Mouse (Mus musculus) stomach, embryonic 16.5 days (tissue): ENCODE measurements around the gene Olfr1415. TPM values are rescaled to one million over a fixed set of nuclear protein-coding genes. Genes with fewer than 3 reads are reported as not detected.
"Not testable (repeated sequence)": the region's sequence is repeated elsewhere in the genome, so short reads cannot be mapped to it uniquely, and the experiment has no call there.

ENCODE experiments used
- ATAC-seq: fragments of 200-750 bp; cut with Nextera tagmentation; 2 replicates; pipeline ENCODE4 v1.8.0; 2017; ENCODE audit warnings: moderate number of reproducible peaks, moderate TSS enrichment; ENCODE audit not compliant: insufficient read depth, low FRiP score
- H3K27ac ChIP-seq: fragments of 300-500 bp; sonication (generic); 2 replicates; pipeline ENCODE4 v1.5.1; 2014; ENCODE audit warnings: low read length
- H3K27me3 ChIP-seq: fragments of 300-500 bp; sonication (generic); 2 replicates; pipeline ENCODE4 v1.6.1; 2014; ENCODE audit warnings: low read length, control low read depth, mixed read lengths; ENCODE audit not compliant: control insufficient read depth, insufficient read depth
- H3K36me3 ChIP-seq: fragments of 300-500 bp; sonication (generic); 2 replicates; pipeline ENCODE4 v1.6.1; 2014; ENCODE audit warnings: low read length; ENCODE audit not compliant: control insufficient read depth, insufficient read depth
- H3K4me1 ChIP-seq: fragments of 300-500 bp; sonication (generic); 2 replicates; pipeline ENCODE4 v1.6.1; 2014; ENCODE audit warnings: low read length, control low read depth, mixed read lengths; ENCODE audit not compliant: control insufficient read depth, insufficient read depth
- H3K4me2 ChIP-seq: fragments of 300-500 bp; sonication (generic); 2 replicates; pipeline ENCODE4 v1.6.1; 2014; ENCODE audit warnings: low read depth, low read length, mixed read lengths
- H3K4me3 ChIP-seq: fragments of 300-500 bp; sonication (generic); replicated peaks from 2 replicates; pipeline ENCODE4 v1.5.1; 2014; ENCODE audit warnings: mild to moderate bottlenecking, low read length
- H3K9ac ChIP-seq: fragments of 300-500 bp; sonication (generic); 2 replicates; pipeline ENCODE4 v1.6.1; 2014; ENCODE audit warnings: low read length
- H3K9me3 ChIP-seq: fragments of 300-500 bp; sonication (generic); replicated peaks from 2 replicates; pipeline ENCODE4 v1.6.1; 2016; ENCODE audit warnings: low read length, control low read depth; ENCODE audit not compliant: control insufficient read depth
- WGBS: fragments of 180-500 bp; shearing (Covaris S2); extraction: QIAGEN DNeasy Blood & Tissue Kit; methylation state at CpG from one replicate; pipeline ENCODE4 v1.1.7; 2014; 5-methylcytosine and 5-hydroxymethylcytosine counted together
- polyA plus RNA-seq: library from polyadenylated mRNA; unstranded; fragments of >200 nt; fragmentation: Nextera tagmentation; extraction: Ambion mirVana; gene quantifications from 2 replicates; pipeline ENCODE4 v1.2.1, GENCODE M21; 2015

Gene Olfr1415
- not detected in 2 replicates for polyA plus RNA-seq

DNA sequence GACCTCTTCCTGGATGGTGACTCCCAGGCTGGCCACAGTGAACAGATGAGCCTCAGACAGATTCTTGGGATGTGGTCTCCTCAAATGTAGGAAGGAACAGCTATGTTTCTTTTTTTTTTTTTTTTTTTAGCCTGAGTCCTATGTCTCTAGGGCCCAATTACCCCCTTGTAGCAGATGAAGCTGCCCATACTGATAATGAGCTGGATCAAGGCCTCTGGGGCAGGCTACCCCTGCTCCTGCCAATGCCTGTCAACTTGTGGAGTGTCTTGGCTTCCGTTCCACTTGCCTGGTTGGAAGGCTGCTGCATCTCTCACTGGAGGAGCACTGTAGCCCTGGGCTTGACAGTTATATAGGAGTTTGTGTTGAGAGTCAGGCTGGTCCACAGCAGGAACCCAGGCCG is at the start of gene Olfr1415:
Olfr1415 (minus strand) TSS at position 101 of the 400 bp plus-strand sequence.
- Histone ChIP-seq H3K36me3 (no peaks in the 10 kb centered on the region), H3K4me1 (no peaks in the 10 kb centered on the region), H3K9me3 (no peaks in the 10 kb centered on the region), H3K9ac (no peak within 1 kb of the TSS), H3K27ac (no peak within 1 kb of the TSS), H3K27me3 (no peaks in the 10 kb centered on the region), H3K4me2 (no peak within 1 kb of the TSS), H3K4me3 (no peak within 1 kb of the TSS)
- WGBS = 78% methylated on average over 2 of the region's 2 CpGs
- ATAC-seq = no peak

GRCm38 (mm10) chr1:92539071-92539470 is 43.2 kb upstream of the Olfr1415 start:
- no peak overlapping the region for H3K27ac ChIP-seq
- 35% methylated on average over 2 of the region's 2 CpGs for WGBS

DNA sequence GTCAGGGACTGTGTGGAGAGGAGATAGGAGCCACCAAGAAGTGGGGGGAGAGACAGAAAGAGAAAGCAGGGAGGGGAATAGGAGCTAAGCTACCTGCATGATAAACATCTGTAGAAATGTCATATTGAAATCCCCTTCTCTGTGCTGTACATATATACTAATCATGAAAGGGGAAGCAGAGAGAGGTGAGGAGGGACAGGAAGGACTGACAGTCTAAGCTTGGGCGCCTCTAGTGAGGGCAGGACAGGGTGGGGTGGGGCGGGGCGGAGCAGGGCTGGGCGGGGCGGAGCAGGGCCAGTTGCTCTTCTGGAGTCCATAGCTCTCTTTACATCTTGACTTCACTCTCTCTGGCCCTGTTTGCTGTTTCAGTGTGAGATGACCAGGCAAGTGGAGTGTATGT is 41.1 kb upstream of the Olfr1415 start:
- Histone ChIP-seq H3K27ac (no peak overlapping the region), H3K27me3 (no peaks in the 10 kb centered on the region), H3K4me3 (no peak overlapping the region), H3K4me2 (no peak overlapping the region), H3K9ac (no peak overlapping the region), H3K9me3 (no peaks in the 10 kb centered on the region), H3K4me1 (no peaks in the 10 kb centered on the region), H3K36me3 (no peaks in the 10 kb centered on the region)
- 38% methylated on average over 5 of the region's 5 CpGs for WGBS
- ATAC-seq = no peak

More at GRCm38 (mm10) chr1:92539071-92539470, 43.2 kb upstream of the Olfr1415 start:
- H3K9me3 ChIP-seq = no peaks in the 10 kb centered on the region
- no peaks in the 10 kb centered on the region for H3K27me3 ChIP-seq
- H3K4me3 ChIP-seq = no peak overlapping the region
- H3K9ac ChIP-seq = no peak overlapping the region
- no peaks in the 10 kb centered on the region for H3K4me1 ChIP-seq
- ATAC-seq = no peak
- H3K36me3 ChIP-seq = no peaks in the 10 kb centered on the region
- no peak overlapping the region for H3K4me2 ChIP-seq

GRCm38 (mm10) chr1:92523764-92524163 is 27.9 kb upstream of the Olfr1415 start:
- H3K4me2 ChIP-seq = no peak overlapping the region
- H3K4me1 ChIP-seq = no peaks in the 10 kb centered on the region
- WGBS = 80% methylated on average over 3 of the region's 3 CpGs
- no peak overlapping the region for H3K4me3 ChIP-seq
- H3K9me3 ChIP-seq = no peaks in the 10 kb centered on the region
- no peak for ATAC-seq
- no peak overlapping the region for H3K27ac ChIP-seq
- H3K9ac ChIP-seq = no peak overlapping the region
- no peaks in the 10 kb centered on the region for H3K27me3 ChIP-seq
- H3K36me3 ChIP-seq = no peaks in the 10 kb centered on the region

DNA sequence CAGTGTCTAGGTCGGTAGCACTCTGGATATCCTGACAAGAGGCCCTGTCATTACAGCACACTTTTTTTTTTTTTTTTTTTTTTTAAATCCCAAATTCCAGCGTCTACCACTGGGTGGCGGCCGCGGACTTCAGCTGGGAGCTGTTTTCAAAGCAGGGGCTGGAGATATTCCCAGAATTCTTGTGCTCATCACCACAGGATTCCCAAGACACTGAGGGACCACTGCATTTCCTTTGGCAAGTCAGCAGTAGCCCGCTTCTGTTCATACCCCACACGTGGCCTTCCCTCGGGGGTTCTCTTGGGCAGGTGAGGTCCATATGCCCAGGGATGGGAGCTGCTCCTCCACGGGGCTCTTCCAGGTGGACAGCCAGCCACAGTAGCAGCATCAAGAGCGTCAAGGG is 25.5 kb upstream of the Olfr1415 start:
- no peak for ATAC-seq
- H3K4me3 ChIP-seq = no peak overlapping the region
- no peaks in the 10 kb centered on the region for H3K27me3 ChIP-seq
- no peak overlapping the region for H3K9ac ChIP-seq
- H3K27ac ChIP-seq = no peak overlapping the region
- H3K36me3 ChIP-seq = no peaks in the 10 kb centered on the region
- no peak overlapping the region for H3K4me2 ChIP-seq
- no peaks in the 10 kb centered on the region for H3K9me3 ChIP-seq
- WGBS = 17% methylated on average over 10 of the region's 10 CpGs
- no peaks in the 10 kb centered on the region for H3K4me1 ChIP-seq

DNA sequence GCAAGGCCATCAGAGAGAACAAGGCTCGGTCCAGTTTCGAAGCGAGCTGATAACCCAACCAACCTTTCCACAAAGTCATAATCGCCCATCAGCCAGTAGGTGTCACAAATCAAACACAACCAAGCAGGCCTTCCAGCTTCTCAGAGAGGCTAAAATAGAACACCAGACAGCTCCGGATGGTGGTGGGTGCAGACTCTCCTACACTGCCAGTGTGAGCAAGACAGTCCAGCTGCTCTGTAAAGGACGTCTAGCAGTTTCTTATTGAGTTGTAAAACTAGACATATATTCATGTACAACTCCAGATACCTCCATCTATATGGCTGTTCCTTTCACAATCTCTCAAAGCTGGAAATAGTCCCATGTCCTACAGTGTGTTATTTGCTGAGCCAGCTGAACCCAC is 23.1 kb upstream of the Olfr1415 start:
- no peak overlapping the region for H3K9ac ChIP-seq
- H3K27ac ChIP-seq = no peak overlapping the region
- no peaks in the 10 kb centered on the region for H3K9me3 ChIP-seq
- no peak overlapping the region for H3K4me2 ChIP-seq
- H3K4me3 ChIP-seq = no peak overlapping the region
- no peaks in the 10 kb centered on the region for H3K4me1 ChIP-seq
- 82% methylated on average over 6 of the region's 6 CpGs for WGBS
- H3K27me3 ChIP-seq = no peaks in the 10 kb centered on the region
- H3K36me3 ChIP-seq = no peaks in the 10 kb centered on the region
- no peak for ATAC-seq

DNA sequence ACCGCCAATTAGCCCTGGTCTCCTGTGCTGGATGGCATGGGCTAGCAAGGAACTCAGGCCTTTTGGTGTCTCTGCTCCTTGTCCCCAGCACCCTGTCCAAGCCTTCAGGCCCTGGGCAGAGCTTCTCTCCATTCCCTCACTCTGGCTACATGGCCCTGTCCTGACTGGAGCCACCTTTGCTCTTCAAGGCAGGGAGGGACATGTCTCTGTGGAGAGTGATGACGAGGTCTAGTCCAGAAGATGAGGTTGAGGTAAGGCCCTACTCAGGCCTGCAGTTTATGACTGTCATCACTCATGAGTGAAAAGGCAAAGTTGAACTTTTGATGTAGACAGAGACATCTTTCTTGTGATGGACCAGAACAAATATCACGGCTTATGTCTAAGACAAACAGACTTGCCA is 22.7 kb upstream of the Olfr1415 start, which contains the start of gene Olfr1414:
Olfr1414 (minus strand) TSS at position 101 of the 400 bp plus-strand sequence.
- Histone ChIP-seq H3K4me3 (no peak within 1 kb of the TSS), H3K27ac (no peak within 1 kb of the TSS), H3K27me3 (no peaks in the 10 kb centered on the region), H3K36me3 (no peaks in the 10 kb centered on the region), H3K4me1 (no peaks in the 10 kb centered on the region), H3K9me3 (no peaks in the 10 kb centered on the region), H3K4me2 (no peak within 1 kb of the TSS), H3K9ac (no peak within 1 kb of the TSS)
- no peak for ATAC-seq
- WGBS = 78% methylated on average over 3 of the region's 3 CpGs

DNA sequence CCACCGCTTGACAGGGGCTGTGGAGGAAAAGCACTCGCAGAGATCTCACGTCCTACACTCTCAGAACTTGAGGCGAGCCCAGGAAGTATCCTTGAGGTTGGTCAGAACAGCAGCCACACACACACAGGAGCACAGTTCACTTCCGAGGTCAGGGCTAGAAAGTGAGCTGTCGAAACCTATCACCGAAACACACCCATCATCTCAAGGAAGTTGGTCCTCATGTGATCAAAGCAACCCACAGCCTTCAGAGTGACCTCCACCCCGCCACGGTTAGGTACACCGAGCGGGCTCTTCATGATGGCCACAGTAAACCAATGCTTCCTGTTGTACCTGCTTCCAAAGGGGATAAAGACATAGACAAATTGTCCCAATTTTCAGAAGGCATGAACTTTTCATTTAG is 19.5 kb upstream of the Olfr1415 start:
- no peak overlapping the region for H3K9ac ChIP-seq
- no peak overlapping the region for H3K4me3 ChIP-seq
- H3K27ac ChIP-seq = no peak overlapping the region
- no peaks in the 10 kb centered on the region for H3K4me1 ChIP-seq
- WGBS = 78% methylated on average over 11 of the region's 11 CpGs
- no peaks in the 10 kb centered on the region for H3K36me3 ChIP-seq
- no peaks in the 10 kb centered on the region for H3K9me3 ChIP-seq
- no peak overlapping the region for H3K4me2 ChIP-seq
- no peaks in the 10 kb centered on the region for H3K27me3 ChIP-seq
- no peak for ATAC-seq

DNA sequence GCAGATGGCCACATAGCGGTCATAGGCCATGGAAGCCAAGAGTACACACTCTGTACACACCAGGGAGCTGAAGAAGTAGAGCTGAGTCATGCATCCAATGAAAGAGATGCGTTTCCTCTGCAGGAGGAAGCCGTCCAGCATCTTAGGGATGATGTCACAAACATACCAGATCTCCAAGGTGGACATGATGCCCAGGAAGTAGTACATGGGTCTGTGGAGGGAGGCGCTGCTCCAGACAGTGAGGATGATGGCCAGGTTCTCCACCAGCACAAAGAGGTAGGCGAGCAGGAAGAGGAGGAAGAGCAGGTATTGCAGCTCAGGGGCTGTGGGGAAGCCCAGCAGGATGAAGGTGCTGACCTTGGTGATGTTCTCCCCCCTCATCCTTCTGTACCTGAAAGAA is 15.7 kb upstream of the Olfr1415 start:
- not testable (repeated sequence) for H3K4me2 ChIP-seq, ATAC-seq, H3K4me1 ChIP-seq, H3K9ac ChIP-seq, H3K4me3 ChIP-seq, H3K27ac ChIP-seq, H3K27me3 ChIP-seq, H3K36me3 ChIP-seq, H3K9me3 ChIP-seq
- WGBS = 82% methylated on average over 4 of the region's 5 CpGs

GRCm38 (mm10) chr1:92485013-92485412 is 10.9 kb downstream of the Olfr1415 start, which contains the start of gene Olfr1416:
Gene Olfr1416, minus strand, starts transcription at chr1:92485113.
- Histone ChIP-seq H3K9ac (no peak within 1 kb of the TSS), H3K36me3 (no peaks in the 10 kb centered on the region), H3K9me3 (no peaks in the 10 kb centered on the region), H3K27me3 (no peaks in the 10 kb centered on the region), H3K4me1 (no peaks in the 10 kb centered on the region), H3K4me3 (no peak within 1 kb of the TSS), H3K4me2 (no peak within 1 kb of the TSS), H3K27ac (no peak within 1 kb of the TSS)
- no peak for ATAC-seq
